Mouse (Mus musculus): ENCODE results near the gene Smg5.
"Not testable (repeated sequence)": the region's sequence is repeated elsewhere in the genome, so short reads cannot be mapped to it uniquely, and the experiment has no call there.

The Smg5 gene

DNA sequence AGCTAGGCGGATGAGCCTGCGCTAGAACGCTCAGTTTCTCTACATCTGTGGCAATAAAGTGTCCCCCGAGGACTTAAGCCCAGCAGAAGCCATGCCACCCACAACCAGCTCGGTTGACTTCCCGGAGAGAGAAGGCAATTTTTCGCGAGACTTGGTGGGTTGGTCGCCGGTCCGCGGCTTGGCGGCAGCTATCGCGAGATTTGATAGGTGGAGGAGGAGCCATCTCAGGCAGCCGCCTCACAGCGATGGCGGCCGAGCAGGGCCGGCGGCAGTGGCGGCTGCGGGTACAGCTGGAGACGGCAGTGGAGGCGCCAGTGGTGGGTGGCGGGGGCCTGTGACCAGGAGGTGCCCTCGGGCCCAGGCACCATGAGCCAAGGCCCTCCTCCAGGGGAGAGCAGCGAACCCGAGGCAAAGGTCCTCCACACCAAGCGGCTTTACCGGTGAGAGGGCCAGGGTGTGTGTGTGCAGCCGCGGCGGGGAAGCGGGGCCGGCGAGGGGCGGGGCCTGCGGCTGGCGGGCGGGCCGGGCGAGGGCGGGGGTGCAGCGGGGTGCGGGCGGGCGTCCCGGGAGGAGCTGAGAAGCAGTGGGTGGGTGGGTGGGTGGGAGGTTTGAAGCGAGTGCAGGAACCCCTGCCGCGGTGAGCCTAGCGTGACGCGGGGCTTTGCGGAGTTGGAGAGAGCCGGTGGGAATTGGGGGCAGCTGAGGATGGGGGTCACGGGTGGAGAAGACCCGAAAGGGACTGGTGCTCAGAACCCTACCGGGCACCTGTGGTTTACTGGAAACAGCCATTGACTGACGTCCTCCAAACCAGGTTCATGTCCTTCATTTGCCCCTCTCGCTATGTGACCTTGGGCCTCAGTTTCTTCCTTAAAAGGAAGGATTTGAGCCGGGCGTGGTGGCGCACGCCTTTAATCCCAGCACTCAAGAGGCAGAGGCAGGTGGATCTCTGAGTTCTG, at the start of gene Smg5, which contains the start of gene Tmem79:
Gene Smg5 (plus strand): TSS at position 203 of the 956 bp plus-strand sequence.
Gene Tmem79 (minus strand): TSS at position 91 of the 956 bp plus-strand sequence.
- DNase-seq = peak; percentile 97

GRCm38 (mm10) chr3:88287110-88287509, 49.0 kb upstream of the Smg5 start, which contains the start of gene Gm38392:
Gm38392 (minus strand) TSS chr3:88287210.
- DNase-seq = no peak

- DNase-seq = not testable (repeated sequence)
Observed at GRCm38 (mm10) chr3:88288133-88288713, 47.8 kb upstream of the Smg5 start.

DNA sequence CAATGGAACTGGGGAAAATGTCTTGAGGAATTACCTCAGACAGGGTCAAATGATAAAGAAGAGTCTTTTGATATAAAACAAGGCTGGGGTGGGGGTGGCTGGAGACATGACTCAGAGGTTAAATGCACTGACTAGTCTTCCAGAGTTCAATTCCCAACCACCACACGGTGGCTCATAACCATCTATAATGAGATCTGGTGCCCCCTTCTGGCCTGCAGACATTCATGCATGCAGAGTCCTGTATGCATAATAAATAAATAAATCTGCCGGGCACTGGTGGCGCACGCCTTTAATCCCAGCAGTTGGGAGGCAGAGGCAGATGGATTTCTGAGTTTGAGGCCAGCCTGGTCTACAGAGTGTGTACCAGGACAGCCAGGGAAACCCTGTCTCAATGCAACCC, 44.1 kb upstream of the Smg5 start:
- peak; percentile 28 to 46 for DNase-seq

GRCm38 (mm10) chr3:88295272-88295671, 40.8 kb upstream of the Smg5 start:
- DNase-seq = not testable (repeated sequence)

DNA sequence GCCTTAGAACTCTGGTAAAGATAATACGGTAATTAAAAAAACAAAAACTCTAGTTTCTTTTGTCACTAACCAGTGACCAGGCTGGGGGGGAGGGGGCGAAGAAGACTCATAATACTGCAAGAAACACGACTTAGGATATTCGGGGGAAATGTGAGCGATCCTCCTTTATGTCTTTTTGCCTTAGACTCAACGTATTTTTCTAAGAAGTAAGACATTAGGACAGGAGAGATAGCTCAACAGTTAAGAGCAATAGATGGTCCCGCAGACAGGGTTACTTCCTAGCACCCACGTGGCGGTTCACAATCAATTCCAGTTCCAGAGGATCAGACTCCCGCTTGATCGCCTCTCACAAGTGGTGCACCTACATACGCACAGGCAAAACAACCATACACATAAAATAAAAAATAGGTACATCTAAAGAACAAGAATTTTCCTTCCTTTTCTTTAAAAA, 39.9 kb upstream of the Smg5 start:
- DNase-seq = peak in 1 of 2 experiments; percentile 3

DNA sequence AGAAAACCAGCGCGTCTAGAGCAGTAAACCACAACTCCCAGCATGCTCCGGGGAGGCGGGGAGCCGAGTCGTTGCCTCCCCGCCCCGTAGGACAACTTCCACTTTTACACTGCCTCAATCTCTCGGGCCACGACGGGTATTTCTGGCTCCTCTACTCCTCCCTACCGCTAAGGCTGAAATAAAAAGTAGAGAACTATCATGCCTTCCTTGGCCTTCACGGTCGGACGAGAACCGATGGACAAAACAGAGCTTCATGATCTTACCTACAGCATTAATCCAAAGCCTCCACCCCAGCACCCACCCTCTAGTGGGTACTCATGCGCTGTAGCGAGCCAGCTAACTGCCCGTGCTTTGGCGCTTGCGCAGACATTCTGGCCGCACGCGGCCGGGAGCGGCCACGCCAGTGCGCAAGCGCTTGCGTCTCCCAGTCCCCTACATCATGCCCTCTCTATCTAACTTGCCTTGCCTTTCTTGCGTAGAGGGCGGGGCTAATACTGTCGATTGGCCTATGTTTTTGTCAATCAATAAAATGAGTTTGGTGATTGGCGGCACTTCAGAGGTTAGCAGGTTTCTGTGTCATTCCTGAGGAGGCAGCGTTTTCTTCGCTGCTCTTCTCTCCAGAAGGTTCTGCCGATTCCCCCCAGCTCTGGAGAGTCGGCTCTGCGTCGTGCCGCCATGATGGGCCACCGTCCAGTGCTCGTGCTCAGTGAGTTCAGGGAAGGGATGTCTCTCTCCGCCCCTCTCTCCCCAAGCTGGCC, 39.3 kb upstream of the Smg5 start, which contains the start of the genes Tsacc and Cct3:
Gene Tsacc (minus strand): TSS at position 439 of the 758 bp plus-strand sequence.
Gene Cct3 (plus strand): TSS at position 556 of the 758 bp plus-strand sequence.
- peak; percentile 97 to 98 for DNase-seq

DNA sequence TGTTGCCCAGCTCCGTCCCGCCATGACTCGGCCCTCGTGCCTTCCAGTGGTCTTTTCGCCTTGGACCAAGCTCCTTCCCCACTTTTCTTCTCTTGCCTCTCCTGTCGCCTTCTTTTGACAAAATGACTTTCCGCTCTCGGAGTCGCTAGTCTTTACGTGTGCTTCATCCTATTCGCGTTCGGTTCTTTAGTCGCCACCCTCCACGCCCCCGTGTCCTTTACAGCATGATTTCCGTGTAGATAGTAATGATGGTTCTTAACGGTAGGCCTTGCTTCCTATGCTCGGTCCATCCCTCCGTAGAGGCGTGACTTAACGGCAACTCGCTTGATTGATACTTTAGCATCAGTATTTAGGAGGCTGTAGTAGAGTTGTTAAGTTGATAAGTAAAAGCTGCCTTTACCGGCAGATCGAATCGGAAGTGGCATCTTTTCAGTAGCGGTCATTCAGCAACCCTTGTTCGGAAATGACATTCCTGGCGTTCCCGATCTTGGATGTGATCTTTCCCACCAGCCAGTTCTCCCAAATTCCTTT, 38.7 kb upstream of the Smg5 start:
- peak; percentile 10 to 40 for DNase-seq

DNA sequence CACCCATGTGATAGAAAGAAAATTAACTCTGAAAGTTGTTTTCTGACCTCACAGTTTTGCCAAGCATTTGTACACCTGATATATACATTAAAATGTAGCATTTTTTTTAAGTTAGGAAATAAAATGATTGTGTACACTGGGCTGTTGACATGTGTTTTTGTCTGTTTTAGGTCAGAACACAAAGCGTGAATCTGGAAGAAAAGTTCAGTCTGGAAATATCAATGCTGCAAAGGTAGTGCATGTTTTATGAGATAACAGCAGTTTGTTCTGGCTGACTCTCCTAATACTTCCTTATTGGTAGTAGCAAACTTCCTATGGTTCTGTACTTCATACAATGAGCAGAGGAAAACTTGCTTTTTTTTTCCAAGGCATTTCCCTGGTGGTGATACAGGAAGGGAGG, 36.9 kb upstream of the Smg5 start:
- DNase-seq = no peak

DNA sequence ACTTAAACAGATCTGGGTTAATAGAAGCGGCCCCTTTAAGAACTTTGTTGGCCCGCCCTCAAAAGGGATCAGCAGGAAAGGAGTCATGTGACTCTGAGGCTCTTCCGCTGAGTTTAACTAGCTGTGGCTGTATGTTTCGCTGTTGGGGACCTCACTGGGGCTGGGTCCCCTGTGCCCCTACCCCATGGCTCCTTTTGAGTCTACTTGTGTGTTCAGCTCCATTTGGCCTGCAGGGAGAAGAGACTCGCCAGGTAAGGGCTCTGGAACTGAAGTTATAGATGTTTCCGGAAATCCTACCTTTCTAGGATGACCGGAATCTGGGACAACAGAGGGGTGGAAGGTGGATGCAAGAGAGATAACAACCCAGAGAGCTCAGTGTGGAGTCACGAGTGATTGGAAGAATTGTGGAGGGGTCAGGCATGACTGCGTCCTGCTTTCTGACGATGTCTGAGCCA, 11.1 kb upstream of the Smg5 start, which contains the start of gene Glmp:
Gene Glmp (plus strand): TSS at position 73 of the 455 bp plus-strand sequence.
- peak; percentile 83 to 86 for DNase-seq

DNA sequence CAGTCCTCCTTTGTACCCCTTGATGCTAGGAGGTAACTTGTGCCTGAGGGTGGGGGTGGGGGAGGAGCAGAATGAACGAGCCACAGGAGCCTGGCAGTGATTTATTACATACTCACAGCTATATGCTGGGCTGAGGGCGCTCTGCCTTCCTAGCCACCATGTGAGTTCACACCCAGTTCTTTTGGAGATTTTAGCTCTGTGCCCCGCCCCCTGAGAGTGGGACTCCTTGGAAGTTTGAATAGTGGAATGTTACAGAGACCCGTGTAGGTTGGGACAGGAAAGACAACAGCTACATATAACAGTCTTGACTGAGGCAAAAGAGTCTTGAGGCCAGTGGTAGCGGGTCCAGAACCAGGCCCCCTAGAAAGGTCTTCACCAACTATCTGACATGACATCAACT, 7.1 kb upstream of the Smg5 start:
- no peak for DNase-seq

- DNase-seq = peak; percentile 60 to 74
Observed at GRCm38 (mm10) chr3:88331282-88331681, 4.8 kb upstream of the Smg5 start.

DNA sequence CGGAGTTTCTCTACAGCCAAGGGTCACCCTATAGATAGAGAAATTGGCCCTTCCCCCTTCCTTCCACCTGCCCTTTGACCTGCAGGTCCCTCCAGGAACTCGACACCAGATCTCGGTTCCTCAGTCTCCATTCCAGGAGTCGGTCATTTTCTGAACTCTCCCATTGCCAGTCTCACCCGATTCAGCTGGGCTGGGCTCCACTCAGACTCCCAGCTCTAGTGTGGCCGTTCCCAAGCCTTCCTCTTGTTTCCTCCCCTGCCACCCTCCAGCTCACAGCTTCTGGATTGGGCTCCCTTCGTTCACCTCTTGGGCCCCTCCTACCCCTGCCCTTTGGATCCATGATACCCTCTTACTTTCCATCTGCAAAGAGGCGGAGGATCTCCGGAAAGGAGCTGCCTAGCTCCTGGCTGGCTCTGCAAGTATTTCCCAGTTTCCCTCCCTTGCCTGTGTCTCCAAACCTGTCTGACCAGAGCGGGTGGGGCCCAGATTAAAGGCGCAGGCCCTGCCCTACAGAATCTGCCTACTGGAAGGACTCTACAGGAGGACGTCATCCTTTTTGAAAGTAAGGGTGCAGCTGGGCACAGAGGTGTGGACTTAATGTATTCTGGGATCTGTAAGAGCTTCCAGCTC, 1.9 kb upstream of the Smg5 start:
- DNase-seq = peak; percentile 42 to 67

DNA sequence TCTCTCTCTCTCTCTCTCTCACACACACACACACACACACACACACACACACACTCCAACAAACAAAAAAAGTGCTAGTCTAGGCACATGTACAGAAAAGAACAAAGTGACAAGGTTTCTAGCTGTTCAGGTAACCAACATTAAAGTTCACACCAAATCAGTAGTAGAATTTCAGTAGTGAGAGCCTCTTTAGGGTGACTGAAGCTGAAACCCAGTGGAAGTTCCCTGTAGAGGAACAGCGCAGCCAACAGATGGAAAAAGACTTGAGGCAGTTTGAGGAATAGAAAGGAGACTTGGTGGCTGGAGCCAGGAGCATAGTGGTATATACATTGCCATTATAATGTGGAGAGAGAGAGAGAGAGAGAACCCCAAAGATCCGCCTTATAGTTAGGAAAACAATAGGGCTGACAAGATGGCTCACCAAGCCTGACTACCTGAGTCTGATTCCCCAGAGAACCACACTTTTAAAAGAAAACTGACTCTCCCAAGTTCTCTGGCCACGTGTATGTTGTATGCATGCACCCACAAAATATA, 1.1 kb upstream of the Smg5 start:
- DNase-seq = no peak

DNA sequence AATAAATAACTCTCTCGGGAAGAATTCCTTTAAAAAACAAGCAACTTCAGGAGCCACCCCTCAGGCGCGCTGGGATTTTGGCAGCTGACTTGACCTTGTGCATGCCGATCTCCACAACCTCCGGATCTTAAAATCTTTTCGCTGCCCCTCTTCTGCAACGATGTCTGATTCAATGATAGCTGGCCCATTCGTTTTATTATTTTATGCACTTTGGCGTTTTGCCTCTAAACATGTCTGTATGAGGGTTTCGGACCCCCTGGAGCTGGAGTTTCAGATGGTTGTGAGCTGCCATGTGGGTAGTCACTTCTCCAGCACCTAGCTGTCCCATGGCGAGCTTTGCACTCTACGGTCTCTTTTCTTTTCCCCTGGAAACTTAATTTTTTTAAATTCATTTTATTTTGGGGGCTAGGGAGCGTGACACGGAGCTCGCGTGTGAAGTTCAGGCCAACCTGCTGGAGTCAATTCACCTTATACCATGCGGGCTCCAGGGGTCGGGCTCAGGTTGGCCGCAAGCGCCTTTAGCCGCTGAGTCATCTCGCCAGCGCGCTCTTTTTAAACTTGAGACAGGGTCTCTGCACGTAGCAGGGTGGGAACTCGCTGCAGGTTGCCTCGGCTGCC, 515 bp upstream of the Smg5 start:
- DNase-seq = peak; percentile 30 to 53

- DNase-seq = peak in 1 of 2 experiments; percentile 37
Observed at GRCm38 (mm10) chr3:88337367-88338020, 1.4 kb downstream of the Smg5 start.

- no peak for DNase-seq
Observed at GRCm38 (mm10) chr3:88338316-88338715, 2.3 kb downstream of the Smg5 start.

- DNase-seq = no peak
Observed at GRCm38 (mm10) chr3:88339006-88339405, 2.9 kb downstream of the Smg5 start.

- no peak for DNase-seq
Observed at GRCm38 (mm10) chr3:88350732-88351131, 14.7 kb downstream of the Smg5 start.

- peak in 1 of 2 experiments; percentile 40 for DNase-seq
Observed at GRCm38 (mm10) chr3:88352907-88353306, 16.8 kb downstream of the Smg5 start.

All from kidney, postnatal 25 days (tissue).